Mouse (Mus musculus) E14TG2a.4 (cell line): ENCODE measurements around the gene Acad11.

Experiments
- H3K27me3 ChIP-seq: 2 replicates; pipeline ENCODE4 v1.6.1; 2014; ENCODE audit warnings: low read length, control low read depth; ENCODE audit not compliant: insufficient read depth
- H3K36me3 ChIP-seq: 2 replicates; pipeline ENCODE4 v1.6.1; 2014; ENCODE audit warnings: low read length, control low read depth; ENCODE audit not compliant: insufficient read depth
- H3K4me1 ChIP-seq: replicated peaks from 2 replicates; pipeline ENCODE4 v1.6.1; 2014; ENCODE audit warnings: low read depth, low read length, control low read depth
- H3K4me3 ChIP-seq: replicated peaks from 2 replicates; pipeline ENCODE4 v1.5.1; 2014; ENCODE audit warnings: mild to moderate bottlenecking, low read length
- H3K9me3 ChIP-seq: 2 replicates; pipeline ENCODE4 v1.6.1; 2014; ENCODE audit warnings: low read length, control low read depth
- CTCF ChIP-seq: conservative IDR thresholded peaks from 2 replicates; pipeline ENCODE4 v1.5.1; 2014; ENCODE audit warnings: low read length
- NANOG ChIP-seq: IDR thresholded peaks from 2 replicates; pipeline ENCODE4 v1.6.1; 2014; ENCODE audit warnings: borderline replicate concordance, low read length, mixed read lengths
- POU5F1 ChIP-seq: IDR thresholded peaks from 2 replicates; pipeline ENCODE4 v1.6.1; 2014; ENCODE audit warnings: low read length, borderline replicate concordance

Acad11 gene

GRCm38 (mm10) chr9:104123101-104123500 lies 59.9 kb downstream of the Acad11 start:
- Histone ChIP-seq H3K27me3 (no peaks in the 10 kb centered on the region), H3K4me3 (no peak overlapping the region), H3K4me1 (peaks cover 36% of the 10 kb centered on the region), H3K36me3 (0 out of 2 replicates have a peak, but pooled peaks cover 6% of the 10 kb centered on the region), H3K9me3 (no peaks in the 10 kb centered on the region)
- no peak for TF ChIP-seq POU5F1
- TF ChIP-seq CTCF: 0 out of 2 replicates have a peak, but pooled peaks have one; percentile 4
- TF ChIP-seq NANOG: no peak

GRCm38 (mm10) chr9:104123622-104124021 lies 60.4 kb downstream of the Acad11 start:
- no peaks in the 10 kb centered on the region for H3K27me3 ChIP-seq

DNA sequence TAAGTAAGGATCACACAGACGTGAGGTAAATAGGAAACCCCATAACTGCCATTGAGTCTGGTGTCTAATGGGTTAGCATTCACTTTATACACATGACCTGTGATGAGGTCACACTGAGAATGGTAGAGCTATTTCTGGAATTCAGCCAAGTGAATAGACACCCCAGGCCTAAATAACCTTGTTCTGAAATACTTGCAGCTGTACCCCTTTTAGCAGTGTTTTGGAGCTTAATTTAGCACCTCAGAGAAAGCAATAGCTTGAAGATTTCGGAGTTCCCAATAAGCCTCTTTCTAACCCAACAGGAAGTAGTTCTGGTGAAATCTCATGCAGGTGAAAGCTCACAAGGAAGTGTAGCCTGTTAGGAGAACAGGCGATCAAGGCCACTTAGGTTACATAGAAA lies 63.7 kb downstream of the Acad11 start, which contains the start of gene Ackr4:
Gene Ackr4, minus strand, starts transcription at position 101 of the 400 bp plus-strand sequence.
- no peaks in the 10 kb centered on the region for H3K27me3 ChIP-seq
- 0 out of 2 replicates have a peak, but pooled peaks cover 6% of the 10 kb centered on the region for H3K36me3 ChIP-seq
- TF ChIP-seq POU5F1: no peak
- TF ChIP-seq CTCF: no peak
- TF ChIP-seq NANOG: no peak
- H3K9me3 ChIP-seq: no peaks in the 10 kb centered on the region
- H3K4me1 ChIP-seq: peaks cover 36% of the 10 kb centered on the region
- no peak within 1 kb of the TSS for H3K4me3 ChIP-seq

More at GRCm38 (mm10) chr9:104123622-104124021, 60.4 kb downstream of the Acad11 start:
- H3K36me3 ChIP-seq: 0 out of 2 replicates have a peak, but pooled peaks cover 6% of the 10 kb centered on the region
- H3K4me1 ChIP-seq: peaks cover 38% of the 10 kb centered on the region
- H3K4me3 ChIP-seq: no peak overlapping the region
- TF ChIP-seq NANOG (no peak), POU5F1 (no peak), CTCF (no peak)
- no peaks in the 10 kb centered on the region for H3K9me3 ChIP-seq

DNA sequence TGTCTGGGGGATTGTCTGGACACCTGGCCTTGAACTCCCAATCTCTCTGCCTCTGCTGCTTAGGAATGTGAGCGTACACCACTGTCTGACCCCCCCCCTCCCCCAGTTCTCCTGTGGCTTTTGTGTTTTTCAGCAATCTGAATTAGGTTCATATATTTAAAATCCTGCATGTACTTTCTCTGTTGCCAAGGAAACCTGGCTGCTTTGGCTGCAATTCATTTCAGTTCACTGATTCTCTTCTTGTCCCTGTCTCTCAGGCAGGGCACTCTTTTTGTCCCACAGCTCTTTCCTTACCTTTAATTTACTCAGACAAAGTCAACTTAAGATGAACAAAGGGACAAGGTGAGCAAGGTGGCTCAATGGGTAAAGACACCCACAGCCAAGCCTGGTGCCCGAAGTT lies 64.9 kb downstream of the Acad11 start:
- H3K36me3 ChIP-seq: 0 out of 2 replicates have a peak, but pooled peaks cover 6% of the 10 kb centered on the region
- H3K4me3 ChIP-seq: no peak overlapping the region
- H3K4me1 ChIP-seq: peaks cover 28% of the 10 kb centered on the region
- no peaks in the 10 kb centered on the region; the same call in 1 of the 2 replicates for H3K27me3 ChIP-seq
- TF ChIP-seq POU5F1 (no peak), CTCF (no peak), NANOG (no peak)
- no peaks in the 10 kb centered on the region for H3K9me3 ChIP-seq

- peaks cover 9% of the 10 kb centered on the region for H3K4me1 ChIP-seq
- H3K9me3 ChIP-seq: no peaks in the 10 kb centered on the region
- no peaks in the 10 kb centered on the region; the same call in 1 of the 2 replicates for H3K27me3 ChIP-seq
- H3K4me3 ChIP-seq: no peak overlapping the region
- H3K36me3 ChIP-seq: 0 out of 2 replicates have a peak, but pooled peaks cover 6% of the 10 kb centered on the region
- TF ChIP-seq CTCF (no peak), NANOG (no peak), POU5F1 (no peak)
These were observed 67.1 kb downstream of the Acad11 start for GRCm38 (mm10) chr9:104130141-104130755.

- H3K9me3 ChIP-seq: no peaks in the 10 kb centered on the region
- TF ChIP-seq POU5F1: no peak
- no peak for TF ChIP-seq CTCF
- TF ChIP-seq NANOG: no peak
- H3K27me3 ChIP-seq: no peaks in the 10 kb centered on the region
- H3K36me3 ChIP-seq: no peaks in the 10 kb centered on the region
- peaks cover 14% of the 10 kb centered on the region; the same call in 1 of the 2 replicates for H3K4me1 ChIP-seq
- no peak overlapping the region for H3K4me3 ChIP-seq
These were observed 77.2 kb downstream of the Acad11 start for GRCm38 (mm10) chr9:104140351-104140750.

GRCm38 (mm10) chr9:104142805-104143204 lies 79.6 kb downstream of the Acad11 start:
- H3K27me3 ChIP-seq: no peaks in the 10 kb centered on the region
- no peaks in the 10 kb centered on the region for H3K9me3 ChIP-seq
- H3K36me3 ChIP-seq: no peaks in the 10 kb centered on the region
- TF ChIP-seq CTCF (no peak), NANOG (no peak), POU5F1 (no peak)
- no peak overlapping the region for H3K4me3 ChIP-seq
- peaks cover 33% of the 10 kb centered on the region for H3K4me1 ChIP-seq

DNA sequence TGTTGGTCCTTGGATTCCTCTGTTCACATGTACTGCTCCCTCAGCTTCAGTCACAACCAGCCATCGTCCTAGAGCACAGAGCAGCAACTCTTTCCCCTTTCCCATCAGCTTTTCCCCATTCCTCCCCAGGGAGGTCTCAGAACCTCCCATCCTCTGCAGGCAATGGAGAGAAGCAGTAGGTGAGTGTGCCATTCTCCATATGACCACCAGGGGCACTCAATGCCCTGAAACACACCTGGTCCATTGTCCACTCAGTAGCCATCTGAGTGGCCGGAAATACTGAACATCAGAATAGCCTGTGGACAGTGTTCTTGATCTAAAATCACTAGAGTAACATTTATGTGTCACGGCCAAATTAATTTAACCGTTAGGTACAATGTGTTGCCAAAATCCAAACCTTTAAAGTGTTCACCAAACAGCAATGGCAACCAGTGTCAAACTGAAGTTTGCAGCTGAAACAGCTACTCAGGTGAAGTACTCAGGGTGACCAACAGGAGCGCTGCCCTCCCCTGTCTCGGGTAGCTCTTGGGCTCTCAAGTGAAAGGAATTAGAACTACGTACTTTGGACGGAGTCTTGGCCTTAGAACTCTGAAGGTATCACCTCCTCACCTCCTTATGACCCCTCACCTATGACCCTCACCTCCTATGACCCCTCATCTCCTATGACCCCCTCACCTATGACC lies 81.3 kb downstream of the Acad11 start:
- no peak for TF ChIP-seq NANOG
- TF ChIP-seq CTCF: peak; percentile 79
- peaks cover 33% of the 10 kb centered on the region for H3K4me1 ChIP-seq
- H3K27me3 ChIP-seq: no peaks in the 10 kb centered on the region
- no peak overlapping the region for H3K4me3 ChIP-seq
- no peaks in the 10 kb centered on the region for H3K36me3 ChIP-seq
- no peaks in the 10 kb centered on the region for H3K9me3 ChIP-seq
